Mouse (Mus musculus) olfactory bulb, adult 2 months (tissue): ENCODE results near the gene 2210016L21Rik.
A peak's percentile ranks its signal among the peaks of the same experiment; 100 is the strongest.

Source experiments
- CTCF ChIP-seq: fragments of 200-500 bp; IDR thresholded peaks from 2 replicates; pipeline ENCODE4 v1.5.1; 2012; ENCODE audit warnings: low read depth, mild to moderate bottlenecking, low read length, moderate library complexity; ENCODE audit not compliant: insufficient read depth
- POLR2A ChIP-seq: fragments of 200-500 bp; IDR thresholded peaks from 2 replicates; pipeline ENCODE4 v1.6.1; 2012; ENCODE audit warnings: mild to moderate bottlenecking, low read depth, low read length, moderate library complexity; ENCODE audit not compliant: insufficient read depth

DNA sequence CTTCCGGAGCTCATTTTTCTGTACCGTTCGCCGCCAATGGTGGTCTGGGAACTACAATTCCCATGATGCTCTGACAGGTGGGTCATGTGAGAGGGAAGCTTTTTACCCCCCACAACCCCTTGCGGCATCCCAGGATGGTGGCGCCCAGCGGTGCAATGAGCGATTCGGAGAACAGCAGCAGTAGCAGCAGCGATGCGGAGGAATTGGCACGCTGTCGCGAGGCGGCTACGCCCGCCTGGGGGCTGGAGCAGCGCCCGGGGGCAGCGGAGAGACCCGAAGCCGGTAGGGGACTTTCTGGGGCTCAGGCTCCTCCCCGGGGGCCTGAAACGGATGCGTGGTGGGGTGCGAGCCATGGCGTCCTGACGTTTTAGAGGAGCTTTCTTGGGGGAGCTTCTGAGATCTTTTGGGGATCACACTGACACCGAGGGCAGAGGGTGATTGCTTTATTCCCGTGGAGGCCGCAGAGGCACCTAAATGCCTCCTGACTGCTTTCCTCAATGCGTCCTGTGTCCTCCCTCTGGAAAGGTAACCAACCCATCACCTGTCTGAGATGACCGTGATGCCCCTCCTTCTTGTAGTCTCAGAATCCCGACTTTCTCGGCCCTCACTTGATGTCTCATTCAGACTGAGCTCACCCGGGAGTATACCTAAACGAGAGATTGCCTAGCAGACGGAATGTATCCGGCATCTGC is at the start of gene 2210016L21Rik:
- no peak for TF ChIP-seq CTCF
- peak; percentile 76 for TF ChIP-seq POLR2A
